Mouse (Mus musculus) heart, adult 2 months (tissue): Measurements from ENCODE around the gene Stpg2. TPM values are rescaled to one million over a fixed set of nuclear protein-coding genes. Genes with fewer than 3 reads are reported as not detected.
A peak's percentile ranks its signal among the peaks of the same experiment; 100 is the strongest.
"Not testable (repeated sequence)": the region's sequence is repeated elsewhere in the genome, so short reads cannot be mapped to it uniquely, and the experiment has no call there.

ENCODE experiments used
- DNase-seq, 2 experiments: peaks; one replicate each; pipeline ENCODE4 v3.0.0; 2021
- H3K27ac ChIP-seq: fragments of 200-600 bp; 2 replicates; pipeline ENCODE4 v1.8.1; 2022
- H3K27me3 ChIP-seq: fragments of 200-500 bp; 2 replicates; pipeline ENCODE4 v1.6.1; 2012; ENCODE audit warnings: mild to moderate bottlenecking, low read length, inconsistent platforms, mixed read lengths; ENCODE audit not compliant: control insufficient read depth, insufficient read depth
- H3K36me3 ChIP-seq: fragments of 200-500 bp; 2 replicates; pipeline ENCODE4 v1.6.1; 2012; ENCODE audit warnings: low read length, inconsistent platforms; ENCODE audit not compliant: control insufficient read depth, insufficient read depth
- H3K4me1 ChIP-seq: fragments of 200-500 bp; 2 replicates; pipeline ENCODE4 v1.6.1; 2011; ENCODE audit warnings: low read length; ENCODE audit not compliant: control insufficient read depth, insufficient read depth
- H3K4me3 ChIP-seq: fragments of 200-600 bp; 2 replicates; pipeline ENCODE4 v1.8.1; 2022
- H3K79me2 ChIP-seq: fragments of 200-500 bp; replicated peaks from 2 replicates; pipeline ENCODE4 v1.6.1; 2012; ENCODE audit warnings: mild to moderate bottlenecking, inconsistent platforms, low read length, moderate library complexity, mixed read lengths; ENCODE audit not compliant: control insufficient read depth, insufficient read depth
- H3K9ac ChIP-seq: fragments of 200-500 bp; 2 replicates; pipeline ENCODE4 v1.6.1; 2012; ENCODE audit warnings: low read depth, mild to moderate bottlenecking, control low read depth, inconsistent platforms, low read length, mixed read lengths
- CTCF ChIP-seq: fragments of 200-600 bp; IDR thresholded peaks from 2 replicates; pipeline ENCODE4 v1.8.1; 2022; ENCODE audit warnings: antibody characterized with exemption, mild to moderate bottlenecking, moderate library complexity
- EP300 ChIP-seq: fragments of 200-500 bp; IDR thresholded peaks from 2 replicates; pipeline ENCODE4 v1.6.1; 2011; ENCODE audit warnings: low read depth, low read length, control low read depth; ENCODE audit not compliant: insufficient read depth
- POLR2A ChIP-seq: fragments of 200-500 bp; IDR thresholded peaks from 2 replicates; pipeline ENCODE4 v1.6.1; 2011; ENCODE audit warnings: mild to moderate bottlenecking, low read depth, low read length, control low read depth; ENCODE audit not compliant: insufficient read depth
- WGBS: fragments of 180-500 bp; shearing (Covaris S2); methylation state at CpG from one replicate; pipeline ENCODE4 v1.1.7; 2018; 5-methylcytosine and 5-hydroxymethylcytosine counted together
- intact Hi-C: fragments of 180-260 bp; cut with DNase I; formaldehyde crosslinking; loops from one replicate; pipeline ENCODE4 v1.15.1; 2025
- polyA plus RNA-seq: library from polyadenylated mRNA; depleted of rRNA; stranded (reverse); fragments of >200 nt; gene quantifications from 2 replicates; pipeline ENCODE4 v1.2.3, GENCODE M21; 2012
- total RNA-seq, 2 experiments: library from RNA; stranded (reverse); gene quantifications; 2 replicates each; pipeline ENCODE4 v1.2.3; 2021

Gene Stpg2
- total and polyA plus RNA-seq, 3 experiments: not detected

GRCm38 (mm10) chr3:139495939-139496338 lies 290.4 kb downstream of the Stpg2 start:
- TF ChIP-seq POLR2A (no peak), CTCF (no peak), EP300 (no peak)
- Histone ChIP-seq H3K4me1 (no peaks in the 10 kb centered on the region), H3K27ac (no peak overlapping the region), H3K79me2 (no peaks in the 10 kb centered on the region), H3K27me3 (no peaks in the 10 kb centered on the region), H3K4me3 (no peak overlapping the region), H3K36me3 (no peaks in the 10 kb centered on the region), H3K9ac (no peak overlapping the region)
- intact Hi-C loops: no loop called here
- DNase-seq: no peak
- WGBS: 42% methylated on average over 3 of the region's 3 CpGs

- Histone ChIP-seq H3K9ac (no peak overlapping the region), H3K27me3 (no peaks in the 10 kb centered on the region), H3K79me2 (no peaks in the 10 kb centered on the region), H3K4me3 (no peak overlapping the region), H3K36me3 (no peaks in the 10 kb centered on the region), H3K27ac (no peak overlapping the region), H3K4me1 (no peaks in the 10 kb centered on the region)
- DNase-seq: no peak
- intact Hi-C loops: no loop called here
- 78% methylated on average over 5 of the region's 5 CpGs for WGBS
- TF ChIP-seq EP300 (no peak), CTCF (no peak), POLR2A (no peak)
These were observed 296.7 kb downstream of the Stpg2 start for GRCm38 (mm10) chr3:139502216-139502615.

GRCm38 (mm10) chr3:139509275-139509985 lies 303.9 kb downstream of the Stpg2 start:
- Histone ChIP-seq H3K27me3 (no peaks in the 10 kb centered on the region), H3K4me1 (no peaks in the 10 kb centered on the region), H3K9ac (no peak overlapping the region), H3K36me3 (no peaks in the 10 kb centered on the region), H3K79me2 (no peaks in the 10 kb centered on the region), H3K4me3 (no peak overlapping the region), H3K27ac (no peak overlapping the region)
- DNase-seq: no peak
- intact Hi-C loops: no loop called here
- 42% methylated on average over 6 of the region's 6 CpGs for WGBS
- TF ChIP-seq POLR2A (no peak), CTCF (peak; percentile 45)

- WGBS: 83% methylated on average over 2 of the region's 2 CpGs
- intact Hi-C loops: no loop called here
- Histone ChIP-seq H3K9ac (no peak overlapping the region), H3K36me3 (no peaks in the 10 kb centered on the region), H3K4me3 (no peak overlapping the region), H3K27ac (no peak overlapping the region), H3K79me2 (no peaks in the 10 kb centered on the region), H3K27me3 (no peaks in the 10 kb centered on the region), H3K4me1 (no peaks in the 10 kb centered on the region)
- no peak for DNase-seq
- TF ChIP-seq POLR2A (no peak), EP300 (no peak), CTCF (no peak)
These were observed 373.0 kb downstream of the Stpg2 start for GRCm38 (mm10) chr3:139578496-139578895.

GRCm38 (mm10) chr3:139581298-139581697 lies 375.8 kb downstream of the Stpg2 start:
- H3K27ac ChIP-seq: no peak overlapping the region
- no peak for DNase-seq
- intact Hi-C loops: no loop called here
- no peak overlapping the region for H3K4me3 ChIP-seq
- TF ChIP-seq CTCF: no peak
- no peak for TF ChIP-seq POLR2A
- no peak for TF ChIP-seq EP300
- H3K27me3 ChIP-seq: no peaks in the 10 kb centered on the region
- no peak overlapping the region for H3K9ac ChIP-seq
- H3K36me3 ChIP-seq: no peaks in the 10 kb centered on the region
- no peaks in the 10 kb centered on the region for H3K4me1 ChIP-seq
- no peaks in the 10 kb centered on the region for H3K79me2 ChIP-seq

GRCm38 (mm10) chr3:139599508-139599907 lies 394.0 kb downstream of the Stpg2 start:
- WGBS: 67% methylated on average over 3 of the region's 3 CpGs
- no peak overlapping the region for H3K4me3 ChIP-seq
- no peak for DNase-seq
- no peaks in the 10 kb centered on the region for H3K36me3 ChIP-seq
- H3K79me2 ChIP-seq: no peaks in the 10 kb centered on the region
- intact Hi-C loops: no loop called here
- H3K27ac ChIP-seq: no peak overlapping the region
- H3K9ac ChIP-seq: no peak overlapping the region
- no peak for TF ChIP-seq CTCF
- no peak for TF ChIP-seq EP300
- no peak for TF ChIP-seq POLR2A
- no peaks in the 10 kb centered on the region for H3K4me1 ChIP-seq
- no peaks in the 10 kb centered on the region for H3K27me3 ChIP-seq

GRCm38 (mm10) chr3:139608267-139608666 lies 402.8 kb downstream of the Stpg2 start:
- H3K4me1 ChIP-seq, intact Hi-C loops, H3K79me2 ChIP-seq, H3K36me3 ChIP-seq, H3K9ac ChIP-seq, H3K27me3 ChIP-seq, H3K4me3 ChIP-seq, H3K27ac ChIP-seq, DNase-seq: not testable (repeated sequence)
